Mouse (Mus musculus) megakaryocyte progenitor cell, adult 5-6 weeks (primary cell): ENCODE measurements around the gene Hykk. TPM values are rescaled to one million over a fixed set of nuclear protein-coding genes. Genes with fewer than 3 reads are reported as not detected.

Experiments
- ATAC-seq: replicated peaks from 2 replicates; pipeline ENCODE4 v1.8.0; 2016; ENCODE audit warnings: mild to moderate bottlenecking, moderate TSS enrichment, inconsistent platforms; ENCODE audit not compliant: poor library complexity
- total RNA-seq, 2 experiments: library from RNA; stranded (forward) in 1 of 2; stranded (reverse) in 1 of 2; fragments of 157-497, 149-512 nt in 1 of 2; fragments of 200-1000 nt in 1 of 2; gene quantifications; 2 replicates each; pipeline versions ENCODE4 v1.2.3 to v1.2.4; 2015 to 2017

Hykk gene
- total RNA-seq, 2 experiments from 2014 or later, result 0.04 to 0.05 TPM

DNA sequence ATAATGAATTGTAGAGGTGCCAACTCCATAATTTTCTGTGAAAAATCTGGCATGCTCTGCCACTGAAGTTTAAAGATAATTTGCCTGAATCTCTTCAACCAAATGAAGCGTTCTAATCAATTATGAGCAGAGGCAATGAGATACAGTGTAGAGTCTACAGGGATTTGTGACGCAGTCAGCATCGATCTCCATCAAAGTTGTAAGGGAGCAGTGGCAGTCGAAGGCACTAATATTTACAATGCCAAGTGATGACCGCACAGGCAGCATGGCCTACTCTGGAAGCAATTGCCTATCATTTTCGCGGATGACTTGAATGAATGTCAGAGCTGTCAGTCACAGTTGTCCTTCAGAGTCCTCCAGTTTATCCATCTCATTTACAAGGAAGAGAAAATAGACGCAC is 63.6 kb downstream of the Hykk start, which contains the start of gene Chrna5:
TSS of gene Chrna5 (plus strand) at position 207 of the 400 bp plus-strand sequence.
- no peak for ATAC-seq

DNA sequence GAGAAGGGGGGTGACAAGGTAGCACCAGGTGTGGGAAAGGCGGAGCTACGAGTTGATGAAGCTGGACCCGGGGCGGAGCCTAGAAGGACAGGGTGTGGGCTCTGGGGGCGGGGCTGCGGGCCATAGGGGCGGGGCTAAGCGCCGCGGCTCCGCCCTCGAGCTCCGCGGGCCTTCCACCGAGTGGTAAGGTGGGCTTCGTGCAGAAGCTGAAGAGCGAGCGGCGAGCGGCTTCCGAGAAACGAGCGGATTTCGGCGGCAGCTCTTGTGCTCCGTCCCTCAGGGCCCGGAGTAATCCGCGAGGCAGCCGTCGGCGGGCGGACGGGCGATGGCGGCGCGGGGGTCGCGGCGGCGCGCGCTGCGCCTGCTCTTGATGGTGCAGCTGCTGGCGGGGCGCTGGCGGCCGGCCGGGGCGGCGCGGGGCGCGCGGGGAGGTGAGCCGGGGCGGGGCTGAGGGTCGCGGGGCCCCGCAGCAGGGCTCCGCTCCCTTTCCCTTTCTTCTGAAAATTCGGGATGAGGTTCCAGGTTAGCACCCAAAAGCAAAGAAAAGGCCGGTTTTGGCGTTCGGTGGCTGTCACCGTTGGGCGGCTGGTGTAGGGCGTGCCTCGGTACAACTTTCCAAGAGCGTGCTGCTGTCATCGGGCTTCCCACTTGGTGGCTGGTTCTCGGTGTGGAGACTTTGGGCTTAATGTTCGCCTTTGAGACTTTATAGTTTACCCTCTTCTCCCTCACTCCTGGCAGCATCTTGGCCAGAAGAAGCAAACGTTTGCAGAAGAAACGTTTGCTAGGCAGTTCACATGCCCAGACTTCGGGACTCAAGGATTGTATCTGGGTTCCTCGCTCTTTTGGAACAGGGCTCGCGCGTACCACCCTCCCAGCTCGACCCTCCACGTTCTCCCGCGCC is 64.5 kb downstream of the Hykk start:
- peak; percentile 72 for ATAC-seq

DNA sequence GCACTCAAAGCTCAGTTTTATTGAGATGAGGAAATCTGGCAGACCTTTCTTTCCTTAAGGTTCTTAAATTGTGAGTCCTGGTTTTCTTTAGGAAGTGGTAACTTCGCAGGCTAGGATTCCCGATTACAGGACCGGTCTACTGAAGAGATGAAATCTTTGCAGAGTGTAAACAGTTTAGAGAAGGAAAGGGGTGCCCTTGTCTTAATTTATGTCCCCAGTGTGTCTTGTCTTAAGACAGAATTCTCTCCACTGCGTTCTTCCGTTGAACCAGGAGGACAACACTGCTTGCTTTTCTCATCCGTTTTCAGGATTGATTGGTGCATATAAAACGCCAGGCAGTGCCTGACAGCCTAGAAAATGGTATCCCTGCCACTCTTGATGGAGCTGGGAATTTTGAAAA is 65.3 kb downstream of the Hykk start:
- ATAC-seq, result no peak

DNA sequence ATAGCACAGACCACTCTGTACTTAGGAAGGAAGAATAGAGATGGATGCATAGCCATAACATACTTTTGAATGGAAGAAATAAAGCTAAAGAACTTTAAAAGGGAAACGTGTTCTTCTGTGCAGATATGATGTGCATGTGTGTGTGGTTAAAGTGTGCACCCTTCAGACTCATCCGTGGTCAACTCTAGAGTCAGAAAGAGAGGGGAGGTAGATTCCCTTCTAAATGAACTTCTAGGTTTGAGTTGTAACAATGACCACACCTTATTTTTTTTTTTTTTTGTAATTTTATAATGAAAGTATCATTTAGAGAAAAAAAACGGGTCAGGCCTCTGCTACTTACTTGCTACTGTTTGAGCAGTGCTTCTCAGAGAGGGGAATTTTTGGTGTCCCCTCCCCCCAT is 73.3 kb downstream of the Hykk start:
- no peak for ATAC-seq

DNA sequence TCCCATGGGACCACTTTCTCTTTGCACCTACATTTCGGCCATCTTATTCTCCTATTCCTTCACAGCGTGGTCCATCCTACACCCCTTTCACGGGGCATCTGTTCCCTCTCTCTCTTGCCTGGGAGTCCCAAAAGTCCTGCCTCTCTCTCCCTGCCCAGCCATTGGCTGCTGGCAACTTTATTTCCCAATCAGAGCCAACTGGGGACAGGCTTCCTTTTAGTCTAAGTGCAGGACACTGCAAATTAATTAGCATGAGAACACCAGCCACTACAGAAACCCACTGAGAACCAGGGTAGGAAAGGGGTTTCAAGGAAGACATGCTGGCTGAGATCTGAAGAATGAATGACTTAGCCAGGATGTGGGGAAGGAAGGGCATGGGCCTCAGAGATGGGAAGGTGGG is 77.3 kb downstream of the Hykk start:
- ATAC-seq, result no peak

DNA sequence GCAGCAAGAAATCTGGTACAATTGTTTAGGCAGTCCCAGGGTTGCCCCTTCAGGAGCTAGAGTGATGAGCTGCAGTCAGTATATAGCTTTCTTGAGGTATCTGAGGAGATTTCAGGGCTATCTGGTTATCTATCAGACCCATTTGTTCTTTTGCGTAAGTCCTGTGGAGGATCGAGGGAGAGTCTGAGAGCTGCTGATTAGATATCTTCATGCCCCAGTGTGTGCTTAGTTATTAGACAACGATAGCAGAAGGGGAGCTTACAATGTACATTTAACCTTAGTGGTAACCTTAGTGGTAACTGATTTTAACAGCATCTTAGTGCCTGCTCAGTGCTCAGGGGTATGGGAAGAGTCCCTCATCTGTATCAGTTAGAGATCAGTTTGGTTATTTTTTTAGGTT is 78.6 kb downstream of the Hykk start:
- ATAC-seq, result peak; percentile 85

Other genes with a start within 250 kb of the Hykk start
- 0.51 and 1.4 TPM in 2 replicates for gene Dnaja4, start 218.4 kb upstream of the Hykk start, total RNA-seq (2015)
- gene Dnaja4, start 218.4 kb upstream of the Hykk start, total RNA-seq (2017), result 1.3 and 1.8 TPM in 2 replicates
- 127 and 129 TPM in 2 replicates for gene Wdr61, start 182.8 kb upstream of the Hykk start, total RNA-seq (2015)
- gene Wdr61, start 182.8 kb upstream of the Hykk start, total RNA-seq (2017), result 68.9 and 94.4 TPM in 2 replicates
- gene Crabp1, start 152.5 kb upstream of the Hykk start, total RNA-seq (2015), result not detected in 2 replicates
- gene Crabp1, start 152.5 kb upstream of the Hykk start, total RNA-seq (2017), result not detected in 2 replicates
- 38.7 and 53.4 TPM in 2 replicates for gene Ireb2, start 53.5 kb upstream of the Hykk start, total RNA-seq (2015)
- gene Ireb2, start 53.5 kb upstream of the Hykk start, total RNA-seq (2017), result 32.0 and 38.6 TPM in 2 replicates
- 326 and 380 TPM in 2 replicates for gene Psma4, start 33.5 kb downstream of the Hykk start, total RNA-seq (2015)
- 436 and 454 TPM in 2 replicates for gene Psma4, start 33.5 kb downstream of the Hykk start, total RNA-seq (2017)
- gene AY074887, start 33.7 kb downstream of the Hykk start, total RNA-seq (2015), result 0.86 TPM in 1 of 2 replicates, not detected in the other
- 0.30 TPM in 1 of 2 replicates, not detected in the other for gene AY074887, start 33.7 kb downstream of the Hykk start, total RNA-seq (2017)
- not detected in 2 replicates for gene Chrna5, start 63.6 kb downstream of the Hykk start, total RNA-seq (2015)
- not detected in 2 replicates for gene Chrna5, start 63.6 kb downstream of the Hykk start, total RNA-seq (2017)
- not detected in 2 replicates for gene Chrna3, start 109.3 kb downstream of the Hykk start, total RNA-seq (2015)
- gene Chrna3, start 109.3 kb downstream of the Hykk start, total RNA-seq (2017), result not detected in 2 replicates
- gene Chrnb4, start 131.5 kb downstream of the Hykk start, total RNA-seq (2015), result 0.10 TPM in 1 of 2 replicates, not detected in the other
- not detected in 2 replicates for gene Chrnb4, start 131.5 kb downstream of the Hykk start, total RNA-seq (2017)
- gene Ube2q2, start 231.6 kb downstream of the Hykk start, total RNA-seq (2015), result 44.4 and 46.8 TPM in 2 replicates
- 45.2 and 57.7 TPM in 2 replicates for gene Ube2q2, start 231.6 kb downstream of the Hykk start, total RNA-seq (2017)